Comparison of ENCODE assay signal across 11 mouse cellular contexts in the genomic region with DNA sequence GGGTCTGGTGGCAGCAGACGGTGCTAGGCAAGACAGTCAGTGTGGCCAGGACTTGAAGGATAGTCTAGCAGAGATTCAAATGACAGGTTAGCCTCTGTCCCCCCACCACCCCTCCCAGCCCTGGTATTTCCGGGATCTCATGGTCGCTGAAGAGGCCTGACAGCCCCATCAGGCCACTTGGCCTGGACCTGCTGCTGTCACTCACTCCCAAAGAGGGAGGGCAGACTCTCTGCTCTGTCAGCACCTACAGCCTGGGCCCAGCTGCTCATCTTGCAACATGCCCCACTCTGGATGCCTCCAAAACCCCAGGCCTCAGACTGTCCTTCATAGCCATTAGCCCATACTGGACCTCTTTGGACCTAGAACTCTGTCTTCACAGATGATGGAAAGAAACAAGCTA.
DNase-seq lines count a peak whose midpoint lies in the region; ATAC-seq and TF ChIP-seq lines count a peak whose summit lies in the region.
"Had no signal": no experiment of that assay in that cellular context is flagged by ENCODE, and none has a peak within 500 bp of the region (broad histone marks: within the 10 kb centered on the region; RNA-seq: fewer than 3 reads in every experiment).

No protein-coding gene starts in this region.

- intact Hi-C loops in left cerebral cortex, postnatal 25 days (cut with DNase I), result no loop called here

- peaks cover 4% of the 10 kb centered on the region; the same call in 1 of the 2 replicates for H3K9me3 ChIP-seq in heart, embryonic 11.5 days (replicated peaks; ENCODE audit: control insufficient read depth, low read length)
- no peaks in the 10 kb centered on the region for H3K9me3 ChIP-seq in embryonic facial prominence, embryonic 12.5 days
- H3K9me3 ChIP-seq in heart, embryonic 12.5 days (replicated peaks), result 0 out of 2 replicates have a peak, but pooled peaks cover 3% of the 10 kb centered on the region
- no peaks in the 10 kb centered on the region for H3K9me3 ChIP-seq in lung, postnatal 0 days (ENCODE audit: low read length)

- 0 out of 2 replicates have a peak overlapping the region, but pooled peaks have one; percentile 39 for H3K9ac ChIP-seq in heart, embryonic 11.5 days (ENCODE audit: low read depth, low read length)
- no peak overlapping the region for H3K9ac ChIP-seq in embryonic facial prominence, embryonic 12.5 days
- H3K9ac ChIP-seq in heart, embryonic 12.5 days, result peak overlapping the region; percentile 37
- no peak overlapping the region for H3K9ac ChIP-seq in lung, postnatal 0 days (replicated peaks; ENCODE audit: low read depth)

- no peaks in the 10 kb centered on the region for H3K36me3 ChIP-seq in heart, embryonic 11.5 days (ENCODE audit: control insufficient read depth, insufficient read depth, low read length)
- no peaks in the 10 kb centered on the region for H3K36me3 ChIP-seq in embryonic facial prominence, embryonic 12.5 days
- H3K36me3 ChIP-seq in heart, embryonic 12.5 days, result no peaks in the 10 kb centered on the region
- no peaks in the 10 kb centered on the region for H3K36me3 ChIP-seq in lung, postnatal 0 days (ENCODE audit: insufficient read depth, low read length)

- peak overlapping the region; percentile 27; the same call in 1 of the 2 replicates for H3K4me2 ChIP-seq in heart, embryonic 11.5 days
- H3K4me2 ChIP-seq in embryonic facial prominence, embryonic 12.5 days (replicated peaks), result no peak overlapping the region
- peak overlapping the region; percentile 33 for H3K4me2 ChIP-seq in heart, embryonic 12.5 days
- no peak overlapping the region for H3K4me2 ChIP-seq in lung, postnatal 0 days (replicated peaks; ENCODE audit: low read depth, low read length)

- TF ChIP-seq CTCF in lung, postnatal 0 days (IDR thresholded peaks at IDR 0.05), result no peak

- H3K27me3 ChIP-seq in heart, embryonic 11.5 days (ENCODE audit: control insufficient read depth, insufficient read depth, low read length), result no peaks in the 10 kb centered on the region
- H3K27me3 ChIP-seq in embryonic facial prominence, embryonic 12.5 days, result no peaks in the 10 kb centered on the region
- H3K27me3 ChIP-seq in heart, embryonic 12.5 days (replicated peaks), result no peaks in the 10 kb centered on the region
- no peaks in the 10 kb centered on the region for H3K27me3 ChIP-seq in lung, postnatal 0 days (replicated peaks; ENCODE audit: insufficient read depth, low read length)

- no peak overlapping the region for H3K4me3 ChIP-seq in heart, embryonic 11.5 days (ENCODE audit: low read depth, low read length)
- no peak overlapping the region for H3K4me3 ChIP-seq in embryonic facial prominence, embryonic 12.5 days
- no peak overlapping the region for H3K4me3 ChIP-seq in heart, embryonic 12.5 days
- no peak overlapping the region for H3K4me3 ChIP-seq in lung, postnatal 0 days (ENCODE audit: low read depth, low read length)

- H3K4me1 ChIP-seq in heart, embryonic 11.5 days (ENCODE audit: control insufficient read depth, insufficient read depth, low read length), result peaks cover 39% of the 10 kb centered on the region
- peaks cover 63% of the 10 kb centered on the region for H3K4me1 ChIP-seq in embryonic facial prominence, embryonic 12.5 days
- H3K4me1 ChIP-seq in heart, embryonic 12.5 days (replicated peaks), result peaks cover 51% of the 10 kb centered on the region
- H3K4me1 ChIP-seq in lung, postnatal 0 days (ENCODE audit: insufficient read depth, low read depth, low read length), result peaks cover 4% of the 10 kb centered on the region; the same call in 1 of the 2 replicates

- 0 out of 2 replicates have a peak, but pooled peaks have one; percentile 36 for ATAC-seq in heart, embryonic 11.5 days (replicated peaks; ENCODE audit: insufficient number of reproducible peaks, low FRiP score, low TSS enrichment)
- no peak for ATAC-seq in embryonic facial prominence, embryonic 12.5 days (ENCODE audit: insufficient number of reproducible peaks, insufficient read depth, low FRiP score, low TSS enrichment)
- ATAC-seq in heart, embryonic 12.5 days (ENCODE audit: insufficient number of reproducible peaks, low FRiP score), result peak; percentile 27
- ATAC-seq in lung, postnatal 0 days, result peak; percentile 57
- ATAC-seq: CD4-positive, CD25-positive, alpha-beta regulatory T cell, adult 4 months; hindbrain, embryonic 16.5 days had no signal

- H3K27ac ChIP-seq in heart, embryonic 11.5 days (ENCODE audit: low read depth, low read length), result peak overlapping the region; percentile 36
- H3K27ac ChIP-seq in embryonic facial prominence, embryonic 12.5 days, result peak overlapping the region; percentile 77
- peak overlapping the region; percentile 52; the same call in 1 of the 2 replicates for H3K27ac ChIP-seq in heart, embryonic 12.5 days (ENCODE audit: poor library complexity, severe bottlenecking)
- no peak overlapping the region for H3K27ac ChIP-seq in lung, postnatal 0 days (ENCODE audit: low read length)

- no peak for DNase-seq in heart, adult 8-10 months (ENCODE audit: low spot score)
- DNase-seq in lung, postnatal 0 days (ENCODE audit: low spot score), result peak; percentile 74
- DNase-seq in adrenal gland, postnatal 14 days, result no peak
- DNase-seq in left cerebral cortex, postnatal 25 days (ENCODE audit: low spot score in 2 of 2), result no peak
- DNase-seq in cerebellum, postnatal 36 days, result no peak
- DNase-seq: adrenal gland, adult 8-10 months had no signal

- 9% methylated on average over 3 of the region's 3 CpGs for WGBS in heart, embryonic 11.5 days (ENCODE audit: insufficient replicate concordance)
- 4% methylated on average over 3 of the region's 3 CpGs for WGBS in embryonic facial prominence, embryonic 12.5 days
- WGBS in heart, embryonic 12.5 days, result 14% methylated on average over 3 of the region's 3 CpGs
- WGBS in lung, postnatal 0 days, result 30% methylated on average over 3 of the region's 3 CpGs

- TF ChIP-seq EP300 in lung, postnatal 0 days (IDR thresholded peaks at IDR 0.05), result no peak

Comparison
In these comparisons a context has a peak if more than half of its experiments do, and no peak if none do; other contexts are left out.
1. H3K4me2 ChIP-seq: peak in heart, embryonic 11.5 days (single experiment) and heart, embryonic 12.5 days (single experiment); none in embryonic facial prominence, embryonic 12.5 days (single experiment) and lung, postnatal 0 days (single experiment).
2. H3K9ac ChIP-seq: peak in heart, embryonic 11.5 days (single experiment) and heart, embryonic 12.5 days (single experiment); none in embryonic facial prominence, embryonic 12.5 days (single experiment) and lung, postnatal 0 days (single experiment).